Mouse (Mus musculus): Measurements from ENCODE around the gene Brat1. TPM values are rescaled to one million over a fixed set of nuclear protein-coding genes. Genes with fewer than 3 reads are reported as not detected.
A peak's percentile ranks its signal among the peaks of the same experiment; 100 is the strongest.
"Not testable (repeated sequence)": the region's sequence is repeated elsewhere in the genome, so short reads cannot be mapped to it uniquely, and the experiment has no call there.

Brat1 gene
- polyA plus RNA-seq, 1 experiment: not detected

GRCm38 (mm10) chr5:140672115-140672514 is 32.7 kb upstream of the Brat1 start:
- peaks cover 48% of the 10 kb centered on the region for H3K4me1 ChIP-seq (ENCODE audit: control insufficient read depth, insufficient read depth, low read length)
- 48% methylated on average over 6 of the region's 6 CpGs for WGBS

DNA sequence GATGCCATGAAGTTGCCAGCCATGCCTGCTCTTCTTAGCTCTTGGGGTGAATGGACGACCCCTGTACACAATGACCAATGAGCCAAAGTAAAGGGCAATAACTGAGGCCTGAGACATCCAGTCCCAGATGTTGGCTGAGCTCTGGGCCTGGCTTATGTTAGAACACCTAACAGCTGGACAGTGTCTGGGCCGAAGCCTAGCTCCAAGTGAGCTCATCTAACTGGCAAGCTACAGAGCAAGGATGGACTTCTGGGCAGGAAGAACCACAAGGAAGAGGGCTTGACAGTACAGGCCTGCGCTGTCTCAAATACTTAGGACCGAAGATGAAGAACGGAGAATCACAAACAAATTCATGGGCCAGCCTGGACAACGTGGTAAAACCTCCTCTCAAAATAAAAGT is 32.2 kb upstream of the Brat1 start:
- not testable (repeated sequence) for H3K4me3 ChIP-seq (ENCODE audit: insufficient read depth, low read depth, low read length)
- Histone ChIP-seq H3K27ac (ENCODE audit: insufficient read depth, low read depth, low read length) (peak overlapping the region; percentile 28; the same call in 1 of the 2 replicates), H3K4me1 (ENCODE audit: control insufficient read depth, insufficient read depth, low read length) (peaks cover 43% of the 10 kb centered on the region)
- 92% methylated on average over 6 of the region's 6 CpGs for WGBS

More at GRCm38 (mm10) chr5:140672115-140672514, 32.7 kb upstream of the Brat1 start:
- H3K4me3 ChIP-seq (ENCODE audit: insufficient read depth, low read depth, low read length): no peak overlapping the region
- TF ChIP-seq POLR2A (IDR thresholded peaks at IDR 0.05; ENCODE audit: insufficient read depth, low read depth, low read length) (no peak), CTCF (IDR thresholded peaks at IDR 0.05; ENCODE audit: insufficient read depth, low read depth, low read length) (no peak)
- H3K27ac ChIP-seq (ENCODE audit: insufficient read depth, low read depth, low read length): 0 out of 2 replicates have a peak overlapping the region, but pooled peaks have one; percentile 28

- 64% methylated on average over 17 of the region's 17 CpGs for WGBS
- H3K4me1 ChIP-seq (ENCODE audit: control insufficient read depth, insufficient read depth, low read length): peaks cover 52% of the 10 kb centered on the region
- TF ChIP-seq POLR2A (IDR thresholded peaks at IDR 0.05; ENCODE audit: insufficient read depth, low read depth, low read length) (no peak), CTCF (IDR thresholded peaks at IDR 0.05; ENCODE audit: insufficient read depth, low read depth, low read length) (no peak)
- no peak overlapping the region for H3K27ac ChIP-seq (ENCODE audit: insufficient read depth, low read depth, low read length)
- no peak overlapping the region for H3K4me3 ChIP-seq (ENCODE audit: insufficient read depth, low read depth, low read length)
These were observed 30.8 kb upstream of the Brat1 start for GRCm38 (mm10) chr5:140674036-140674435.

DNA sequence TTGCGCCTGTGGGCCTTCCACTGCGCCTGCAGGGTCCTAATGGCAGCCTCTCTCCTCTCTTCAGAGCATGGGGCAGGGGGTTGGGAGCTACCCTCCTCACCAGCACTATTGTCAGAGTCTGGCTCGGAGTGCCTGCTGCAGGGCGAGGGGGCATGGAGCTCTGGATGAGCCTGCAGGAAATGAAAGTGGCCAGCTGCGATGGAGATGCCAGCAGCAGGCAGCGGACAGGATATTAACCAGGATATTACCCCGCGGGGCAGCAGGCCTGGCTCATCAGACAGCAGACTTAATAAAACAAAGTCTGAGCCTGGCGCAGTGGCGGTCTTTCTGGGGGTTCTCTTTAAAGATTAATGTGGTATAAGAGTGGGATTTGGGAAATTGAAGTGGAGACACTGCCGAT is 29.7 kb upstream of the Brat1 start:
- H3K27ac ChIP-seq (ENCODE audit: insufficient read depth, low read depth, low read length): no peak overlapping the region
- TF ChIP-seq POLR2A (IDR thresholded peaks at IDR 0.05; ENCODE audit: insufficient read depth, low read depth, low read length): no peak
- no peak for TF ChIP-seq CTCF (IDR thresholded peaks at IDR 0.05; ENCODE audit: insufficient read depth, low read depth, low read length)
- 50% methylated on average over 11 of the region's 11 CpGs for WGBS
- H3K4me1 ChIP-seq (ENCODE audit: control insufficient read depth, insufficient read depth, low read length): peaks cover 55% of the 10 kb centered on the region
- no peak overlapping the region for H3K4me3 ChIP-seq (ENCODE audit: insufficient read depth, low read depth, low read length)

DNA sequence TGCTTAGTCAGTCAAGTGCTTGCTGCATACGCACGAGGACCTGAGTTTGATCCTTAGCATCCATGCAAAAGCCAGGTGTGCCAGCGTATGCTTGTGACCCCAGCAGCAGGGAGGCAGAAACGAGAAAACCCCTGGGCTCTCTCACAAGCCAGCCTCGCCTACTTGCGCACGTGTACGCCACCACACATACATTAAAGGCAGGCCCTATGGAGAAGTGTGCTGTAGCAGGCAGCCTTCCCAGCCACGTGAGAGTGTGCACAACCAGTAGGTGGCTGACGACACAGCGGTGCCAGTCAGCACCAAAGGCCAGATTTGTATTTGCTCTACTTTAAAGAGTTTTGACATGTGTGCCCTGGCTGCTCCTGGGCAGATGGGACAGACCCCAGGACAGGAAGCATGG is 29.2 kb upstream of the Brat1 start:
- no peak overlapping the region for H3K27ac ChIP-seq (ENCODE audit: insufficient read depth, low read depth, low read length)
- WGBS: 54% methylated on average over 11 of the region's 11 CpGs
- TF ChIP-seq POLR2A (IDR thresholded peaks at IDR 0.05; ENCODE audit: insufficient read depth, low read depth, low read length): no peak
- no peak for TF ChIP-seq CTCF (IDR thresholded peaks at IDR 0.05; ENCODE audit: insufficient read depth, low read depth, low read length)
- peaks cover 52% of the 10 kb centered on the region for H3K4me1 ChIP-seq (ENCODE audit: control insufficient read depth, insufficient read depth, low read length)
- H3K4me3 ChIP-seq (ENCODE audit: insufficient read depth, low read depth, low read length): no peak overlapping the region

DNA sequence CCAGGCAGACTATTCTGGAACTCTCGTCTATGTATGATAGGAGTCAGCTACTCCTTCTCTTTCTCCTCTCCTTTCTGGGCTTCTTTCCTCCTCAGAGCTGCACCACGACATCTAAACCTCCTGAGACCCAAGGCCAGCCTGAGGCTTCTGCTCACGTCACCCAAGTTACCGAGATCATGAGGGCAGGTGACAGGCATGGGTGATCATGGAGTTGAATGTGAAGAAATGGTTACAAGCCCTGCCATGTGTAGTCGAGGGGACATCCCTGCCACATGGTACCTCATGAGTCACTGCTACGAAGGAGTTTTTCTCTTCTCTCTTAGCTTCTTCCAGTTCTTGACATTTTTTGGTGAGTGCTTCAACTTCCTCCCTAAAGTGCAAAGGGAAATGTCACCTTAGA is 27.7 kb upstream of the Brat1 start:
- TF ChIP-seq CTCF (IDR thresholded peaks at IDR 0.05; ENCODE audit: insufficient read depth, low read depth, low read length): no peak
- TF ChIP-seq POLR2A (IDR thresholded peaks at IDR 0.05; ENCODE audit: insufficient read depth, low read depth, low read length): no peak
- H3K4me3 ChIP-seq (ENCODE audit: insufficient read depth, low read depth, low read length): no peak overlapping the region
- WGBS: 81% methylated on average over 6 of the region's 6 CpGs
- H3K27ac ChIP-seq (ENCODE audit: insufficient read depth, low read depth, low read length): no peak overlapping the region
- peaks cover 45% of the 10 kb centered on the region for H3K4me1 ChIP-seq (ENCODE audit: control insufficient read depth, insufficient read depth, low read length)

DNA sequence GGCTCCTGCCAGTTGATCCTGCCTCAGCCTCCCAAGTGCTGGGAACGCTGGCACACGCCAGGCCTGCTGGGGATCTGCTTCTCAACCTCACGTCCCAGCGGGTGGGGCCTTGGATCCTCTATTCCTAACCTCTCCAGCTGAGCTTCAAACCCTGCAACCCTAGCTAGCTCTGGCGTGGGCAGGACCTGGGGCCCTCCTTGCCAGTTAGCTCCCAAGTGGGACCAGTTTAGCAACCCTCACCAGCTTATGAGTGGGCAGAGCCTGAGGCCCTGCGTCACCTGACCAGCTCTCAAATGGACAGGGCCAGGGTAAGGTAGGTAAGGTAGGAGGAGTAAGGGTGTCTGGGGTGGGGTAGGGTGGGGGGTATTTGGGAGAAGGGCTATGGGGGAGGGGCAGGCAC is 24.8 kb upstream of the Brat1 start:
- no peak overlapping the region for H3K27ac ChIP-seq (ENCODE audit: insufficient read depth, low read depth, low read length)
- 88% methylated on average over 6 of the region's 6 CpGs for WGBS
- TF ChIP-seq POLR2A (IDR thresholded peaks at IDR 0.05; ENCODE audit: insufficient read depth, low read depth, low read length) (no peak), CTCF (IDR thresholded peaks at IDR 0.05; ENCODE audit: insufficient read depth, low read depth, low read length) (no peak)

GRCm38 (mm10) chr5:140680950-140681349 is 23.9 kb upstream of the Brat1 start:
- no peak for TF ChIP-seq POLR2A (IDR thresholded peaks at IDR 0.05; ENCODE audit: insufficient read depth, low read depth, low read length)
- no peak for TF ChIP-seq CTCF (IDR thresholded peaks at IDR 0.05; ENCODE audit: insufficient read depth, low read depth, low read length)
- H3K27ac ChIP-seq (ENCODE audit: insufficient read depth, low read depth, low read length): no peak overlapping the region
- H3K4me1 ChIP-seq (ENCODE audit: control insufficient read depth, insufficient read depth, low read length): peaks cover 26% of the 10 kb centered on the region
- no peak overlapping the region for H3K4me3 ChIP-seq (ENCODE audit: insufficient read depth, low read depth, low read length)
- WGBS: 96% methylated on average over 1 of the region's 1 CpGs

More for the DNA sequence above, 24.8 kb upstream of the Brat1 start:
- peaks cover 33% of the 10 kb centered on the region for H3K4me1 ChIP-seq (ENCODE audit: control insufficient read depth, insufficient read depth, low read length)
- H3K4me3 ChIP-seq (ENCODE audit: insufficient read depth, low read depth, low read length): no peak overlapping the region

DNA sequence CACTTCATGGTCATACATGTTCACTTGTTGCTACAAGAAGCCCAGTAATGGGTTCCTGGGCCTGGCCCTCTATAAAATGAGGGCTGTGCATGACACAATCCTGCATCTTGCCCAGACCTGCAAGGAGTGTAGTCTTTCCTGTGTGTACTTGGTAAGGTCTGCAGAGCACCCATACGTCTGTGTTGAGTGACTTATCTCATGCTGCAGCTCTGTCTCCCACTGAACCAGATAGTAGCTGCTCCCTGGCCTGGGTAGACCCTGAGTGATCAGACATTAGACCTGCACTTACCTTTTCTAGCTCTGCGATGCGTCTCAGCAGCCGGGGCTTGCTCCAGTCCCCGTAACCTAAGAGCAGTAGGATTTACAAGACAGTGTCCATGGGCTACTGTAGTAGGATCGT is 22.7 kb upstream of the Brat1 start:
- Histone ChIP-seq H3K27ac (ENCODE audit: insufficient read depth, low read depth, low read length) (no peak overlapping the region), H3K4me1 (ENCODE audit: control insufficient read depth, insufficient read depth, low read length) (peaks cover 23% of the 10 kb centered on the region), H3K4me3 (ENCODE audit: insufficient read depth, low read depth, low read length) (no peak overlapping the region)
- WGBS: 94% methylated on average over 6 of the region's 6 CpGs
- TF ChIP-seq CTCF (IDR thresholded peaks at IDR 0.05; ENCODE audit: insufficient read depth, low read depth, low read length) (no peak), POLR2A (IDR thresholded peaks at IDR 0.05; ENCODE audit: insufficient read depth, low read depth, low read length) (no peak)

All from olfactory bulb, adult 2 months (tissue).